Mouse (Mus musculus): ENCODE data around the gene Fam168b.

The Fam168b gene

GRCm38 (mm10) chr1:34815843-34816242, 27.0 kb downstream of the Fam168b start:
- DNase-seq (ENCODE audit: extremely low read depth, low read depth) = no peak

GRCm38 (mm10) chr1:34812407-34813247, 30.2 kb downstream of the Fam168b start:
- DNase-seq (ENCODE audit: extremely low read depth, low read depth) = no peak

GRCm38 (mm10) chr1:34811581-34811980, 31.3 kb downstream of the Fam168b start:
- DNase-seq (ENCODE audit: extremely low read depth, low read depth) = no peak

GRCm38 (mm10) chr1:34811035-34811434, 31.8 kb downstream of the Fam168b start:
- DNase-seq (ENCODE audit: extremely low read depth, low read depth) = no peak

GRCm38 (mm10) chr1:34810293-34810692, 32.6 kb downstream of the Fam168b start:
- no peak for DNase-seq (ENCODE audit: extremely low read depth, low read depth)

GRCm38 (mm10) chr1:34808445-34808844, 34.4 kb downstream of the Fam168b start:
- no peak for DNase-seq (ENCODE audit: extremely low read depth, low read depth)

- DNase-seq (ENCODE audit: extremely low read depth, low read depth) = no peak
These were observed 36.8 kb downstream of the Fam168b start for GRCm38 (mm10) chr1:34805931-34806520.

- no peak for DNase-seq (ENCODE audit: extremely low read depth, low read depth)
These were observed 38.0 kb downstream of the Fam168b start for GRCm38 (mm10) chr1:34804863-34805262.

- DNase-seq (ENCODE audit: extremely low read depth, low read depth) = peak; percentile 39
These were observed 40.6 kb downstream of the Fam168b start for GRCm38 (mm10) chr1:34802290-34802642.

GRCm38 (mm10) chr1:34801616-34802289, 41.1 kb downstream of the Fam168b start:
- peak; percentile 65 for DNase-seq (ENCODE audit: extremely low read depth, low read depth)

- no peak for DNase-seq (ENCODE audit: extremely low read depth, low read depth)
These were observed 43.7 kb downstream of the Fam168b start for GRCm38 (mm10) chr1:34799140-34799539.

- no peak for DNase-seq (ENCODE audit: extremely low read depth, low read depth)
These were observed 49.3 kb downstream of the Fam168b start for GRCm38 (mm10) chr1:34793304-34794300.

- no peak for DNase-seq (ENCODE audit: extremely low read depth, low read depth)
These were observed 59.2 kb downstream of the Fam168b start for GRCm38 (mm10) chr1:34783538-34784161.

- no peak for DNase-seq (ENCODE audit: extremely low read depth, low read depth)
These were observed 67.0 kb downstream of the Fam168b start for GRCm38 (mm10) chr1:34775870-34776269.

- DNase-seq (ENCODE audit: extremely low read depth, low read depth) = no peak
These were observed 74.0 kb downstream of the Fam168b start for GRCm38 (mm10) chr1:34768875-34769274.

GRCm38 (mm10) chr1:34767851-34768250, 75.0 kb downstream of the Fam168b start:
- DNase-seq (ENCODE audit: extremely low read depth, low read depth) = no peak

- DNase-seq (ENCODE audit: extremely low read depth, low read depth) = no peak
These were observed 76.0 kb downstream of the Fam168b start for GRCm38 (mm10) chr1:34766899-34767298.

Measured in MEL-GATA-1-ER (cell line).